Mouse (Mus musculus): ENCODE results near the gene Ndufaf2.

The Ndufaf2 gene

GRCm38 (mm10) chr13:108086036-108086435 lies 72.4 kb downstream of the Ndufaf2 start:
- DNase-seq (ENCODE audit: low spot score) = no peak

DNA sequence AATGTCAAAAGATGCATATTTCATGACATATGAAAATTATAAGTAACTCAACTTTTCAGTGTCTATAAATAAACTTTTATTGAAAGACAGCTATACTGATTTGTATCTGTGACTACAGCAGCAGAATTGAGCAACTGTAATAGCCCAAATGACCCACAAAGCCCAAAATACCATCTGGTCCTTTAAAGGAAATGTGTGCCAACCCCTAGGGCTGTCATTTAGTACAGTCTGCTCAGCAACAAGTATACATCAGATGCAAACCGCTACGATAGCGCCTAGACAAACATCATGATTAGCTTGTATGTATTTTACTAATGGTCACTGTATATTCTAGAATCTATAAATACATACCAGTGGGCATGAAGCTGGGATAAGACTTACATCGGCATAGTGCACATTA lies 74.3 kb downstream of the Ndufaf2 start:
- no peak for DNase-seq (ENCODE audit: low spot score)

DNA sequence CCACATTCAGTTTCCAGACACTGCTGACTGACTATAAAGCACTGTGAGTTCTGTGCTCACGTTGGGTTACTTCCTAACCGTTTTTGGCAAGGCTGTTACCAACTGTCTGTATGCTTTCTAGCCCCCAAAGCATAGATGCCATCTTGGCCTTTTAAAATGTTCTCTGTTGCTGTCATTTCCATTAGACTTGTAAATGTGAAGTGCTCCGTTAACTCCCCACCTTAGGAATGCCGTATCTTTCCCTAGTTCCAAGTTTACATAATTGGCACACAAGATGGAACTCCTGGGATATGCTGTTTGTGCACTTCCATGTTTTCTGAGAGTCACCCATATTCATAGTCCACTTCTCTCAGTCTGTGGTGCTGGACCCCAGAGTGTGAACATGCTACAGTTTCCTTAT lies 80.5 kb downstream of the Ndufaf2 start:
- no peak for DNase-seq (ENCODE audit: low spot score)

- no peak for DNase-seq (ENCODE audit: low spot score)
These were observed 80.9 kb downstream of the Ndufaf2 start for GRCm38 (mm10) chr13:108077476-108077875.

DNA sequence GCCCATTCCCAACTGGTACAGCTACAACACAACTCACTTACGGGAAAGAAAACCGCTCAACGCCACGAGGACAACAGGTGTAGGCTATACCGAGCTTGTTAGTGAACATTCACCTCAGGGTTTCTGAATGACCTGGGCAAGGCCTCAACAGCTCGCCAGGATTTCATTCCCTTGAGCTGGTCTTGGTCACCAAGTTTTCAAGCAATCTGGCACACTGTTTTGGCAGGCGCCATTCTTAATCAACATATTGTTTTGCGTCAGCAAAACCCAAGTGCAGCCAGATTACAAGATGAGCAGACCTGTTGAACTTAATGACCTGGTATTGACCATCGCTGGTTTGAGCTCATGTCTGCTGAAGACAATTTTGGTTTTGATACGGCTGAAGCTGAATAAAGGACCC lies 88.3 kb downstream of the Ndufaf2 start:
- DNase-seq (ENCODE audit: low spot score) = no peak

DNA sequence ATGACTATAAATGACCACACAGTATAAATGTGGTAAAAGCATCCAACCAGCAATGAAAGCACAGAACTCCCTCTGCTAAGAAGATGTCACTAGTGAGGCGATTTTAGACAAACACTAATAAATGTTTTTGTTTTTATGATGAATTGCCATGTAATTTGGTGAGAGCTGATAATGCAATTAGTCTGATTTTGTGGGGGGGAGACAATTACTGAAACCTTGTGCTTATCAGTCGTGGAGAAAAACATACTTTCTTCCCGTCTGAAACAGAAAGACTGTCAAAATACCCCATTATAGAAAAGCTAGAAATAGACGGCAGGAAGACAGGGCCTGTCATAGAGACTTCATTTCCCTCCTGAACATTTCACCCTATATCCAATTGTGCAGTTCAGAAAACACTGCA lies 89.3 kb downstream of the Ndufaf2 start:
- DNase-seq (ENCODE audit: low spot score) = no peak

GRCm38 (mm10) chr13:108066021-108066420 lies 92.4 kb downstream of the Ndufaf2 start:
- no peak for DNase-seq (ENCODE audit: low spot score)

DNA sequence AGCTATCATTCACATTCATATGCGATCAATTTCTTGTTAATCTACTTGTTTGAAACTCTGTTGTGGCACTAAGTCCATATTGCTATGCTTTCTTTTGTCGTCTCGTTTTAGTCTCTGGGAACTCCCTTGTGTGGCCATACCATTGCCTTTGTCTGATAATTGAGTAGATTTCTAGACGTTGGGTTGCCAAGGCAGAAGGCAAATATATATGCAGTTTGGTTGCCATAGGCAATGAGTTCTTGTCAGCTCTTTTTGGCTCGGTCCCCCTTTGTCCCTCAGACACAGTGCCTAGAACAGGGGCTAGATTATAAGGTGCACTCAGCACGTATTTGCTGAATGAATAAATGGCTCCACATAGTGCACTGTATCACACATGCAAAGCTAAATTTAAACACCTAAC lies 94.1 kb downstream of the Ndufaf2 start:
- DNase-seq (ENCODE audit: low spot score) = no peak

- DNase-seq (ENCODE audit: low spot score) = no peak
These were observed 94.9 kb downstream of the Ndufaf2 start for GRCm38 (mm10) chr13:108063374-108064134.

DNA sequence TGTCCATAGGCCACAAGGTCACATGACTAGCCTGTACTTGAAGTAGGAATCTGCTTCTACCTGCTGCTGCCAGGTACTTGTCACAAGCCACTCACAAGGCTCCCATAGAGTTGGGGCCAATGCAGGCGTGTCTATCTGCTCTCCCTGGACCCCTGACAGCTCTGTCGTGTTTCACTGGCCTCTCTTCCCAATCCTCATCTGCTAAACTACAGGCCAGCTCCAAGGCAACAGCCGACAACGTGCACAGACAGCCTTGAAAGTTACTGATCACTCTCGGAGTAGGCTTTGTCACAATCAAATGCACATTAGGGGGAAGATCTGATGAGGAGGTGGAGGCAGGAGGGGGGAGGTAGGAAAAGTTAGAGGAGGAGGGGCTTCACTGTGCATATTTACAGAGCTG lies 95.5 kb downstream of the Ndufaf2 start:
- DNase-seq (ENCODE audit: low spot score) = no peak

DNA sequence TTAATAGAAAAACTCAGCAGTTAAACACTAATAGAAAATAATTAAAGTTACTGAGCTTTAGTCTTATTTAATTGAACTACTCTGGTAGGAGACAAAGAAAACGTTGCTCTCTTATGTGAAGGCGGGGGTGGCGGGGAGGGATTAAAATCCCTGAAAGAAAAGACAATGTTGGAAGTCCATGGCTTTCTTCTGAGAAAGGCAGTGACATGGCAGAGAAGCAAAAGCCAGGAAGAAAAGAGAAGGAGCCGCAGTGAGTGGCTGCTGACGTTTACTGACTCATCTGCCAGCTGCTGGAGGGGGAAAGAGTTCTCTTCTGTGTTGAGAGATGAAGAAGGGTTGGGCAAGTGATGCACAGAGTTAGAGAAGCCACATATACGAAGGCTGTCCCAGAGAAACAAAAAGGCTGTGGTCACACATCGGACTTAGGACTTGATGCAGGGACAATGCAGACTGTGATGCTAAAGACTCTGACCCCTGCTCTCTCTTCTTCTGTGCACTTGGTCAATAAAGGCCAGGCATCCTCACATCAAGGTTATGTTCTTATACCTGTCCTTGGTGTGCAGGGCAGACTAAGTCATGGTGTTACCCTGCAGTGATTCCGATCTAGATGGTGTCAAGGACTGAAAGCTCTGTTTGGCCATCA lies 97.4 kb downstream of the Ndufaf2 start:
- no peak for DNase-seq (ENCODE audit: low spot score)

GRCm38 (mm10) chr13:108060286-108060885 lies 98.0 kb downstream of the Ndufaf2 start:
- DNase-seq (ENCODE audit: low spot score) = no peak

DNA sequence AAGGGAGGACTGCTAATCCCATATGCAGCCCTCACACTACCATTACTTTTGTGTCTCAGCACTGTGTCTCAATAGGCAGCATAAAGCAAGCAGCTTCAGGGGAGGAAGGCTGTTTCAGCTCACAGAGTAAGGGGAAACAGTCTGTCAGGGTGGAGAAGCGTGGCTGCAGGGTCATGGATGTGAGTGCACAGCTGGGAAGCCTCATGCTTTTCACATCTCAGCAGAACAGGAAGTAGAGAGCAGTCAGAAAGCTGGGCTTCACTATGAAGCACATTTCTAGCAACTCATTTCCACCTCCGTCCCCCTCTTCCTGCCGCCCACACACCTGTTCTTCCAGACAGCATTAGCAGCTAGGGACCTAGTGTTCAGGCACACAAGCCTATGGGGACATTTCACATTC lies 101.5 kb downstream of the Ndufaf2 start:
- DNase-seq (ENCODE audit: low spot score) = no peak

GRCm38 (mm10) chr13:108047364-108047763 lies 111.1 kb downstream of the Ndufaf2 start:
- no peak for DNase-seq (ENCODE audit: low spot score)

DNA sequence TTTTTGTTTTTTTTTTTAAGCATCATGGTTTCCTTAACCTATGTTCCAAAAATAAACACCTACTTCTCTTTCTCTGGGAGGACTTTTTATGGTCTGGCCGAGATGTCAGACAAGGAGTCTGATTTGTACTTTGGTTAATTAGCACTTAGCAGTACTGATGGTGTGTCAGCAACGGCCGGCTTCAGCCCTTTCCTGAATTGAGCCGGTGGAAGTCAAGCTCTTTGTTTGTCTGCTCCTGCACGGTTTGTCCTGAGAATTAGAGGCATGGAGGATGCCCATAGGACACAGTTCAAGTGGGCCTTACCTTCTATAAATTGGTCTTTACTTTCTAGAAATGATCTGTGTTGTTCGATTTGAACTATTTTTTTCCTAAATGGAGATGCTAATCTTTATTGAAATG lies 111.5 kb downstream of the Ndufaf2 start:
- no peak for DNase-seq (ENCODE audit: low spot score)

- DNase-seq (ENCODE audit: low spot score) = no peak
These were observed 112.4 kb downstream of the Ndufaf2 start for GRCm38 (mm10) chr13:108046071-108046470.

- DNase-seq (ENCODE audit: low spot score) = no peak
These were observed 112.8 kb downstream of the Ndufaf2 start for GRCm38 (mm10) chr13:108045646-108046045.

DNA sequence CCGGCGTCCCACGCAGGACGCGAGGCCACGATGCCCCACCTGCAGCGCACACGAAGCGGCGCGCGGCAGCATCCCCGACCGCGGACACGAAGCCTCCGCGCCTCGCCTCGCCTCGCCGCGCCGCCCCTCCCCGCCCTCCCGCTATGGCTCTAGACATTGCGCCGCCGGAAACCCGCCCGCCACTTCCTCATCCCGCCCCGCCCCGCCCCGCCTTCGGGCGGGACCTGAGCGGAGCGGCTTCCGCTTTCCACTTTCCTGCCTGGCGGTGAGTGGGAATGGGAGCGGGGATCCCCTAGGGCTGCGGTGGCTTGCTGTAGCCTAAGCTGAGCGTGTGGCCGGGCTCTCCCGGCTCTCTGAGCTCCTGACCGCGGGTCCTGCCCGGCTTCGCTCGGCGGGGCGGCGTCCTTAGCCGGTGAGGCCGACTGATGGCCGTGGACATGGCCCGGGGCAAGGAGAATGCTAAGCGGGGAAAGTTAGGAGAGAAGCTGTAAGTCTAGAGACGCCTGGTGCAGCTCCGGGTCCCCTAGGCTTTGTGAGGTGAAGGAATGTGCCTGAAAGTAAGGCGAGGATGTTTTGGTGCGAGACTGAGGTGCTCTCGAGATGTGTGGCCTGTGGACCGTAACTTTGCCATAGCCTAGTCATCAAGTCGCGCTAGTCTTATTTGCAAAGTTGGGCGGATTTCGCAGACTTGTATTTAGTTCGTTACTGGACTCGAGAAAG lies 114.0 kb downstream of the Ndufaf2 start, which contains the start of gene Smim15:
Gene Smim15, plus strand, starts transcription at position 225 of the 720 bp plus-strand sequence.
- DNase-seq (ENCODE audit: low spot score) = peak; percentile 76

- peak; percentile 15 for DNase-seq (ENCODE audit: low spot score)
These were observed 114.8 kb downstream of the Ndufaf2 start for GRCm38 (mm10) chr13:108043431-108044221.

GRCm38 (mm10) chr13:108041358-108041757 lies 117.1 kb downstream of the Ndufaf2 start:
- DNase-seq (ENCODE audit: low spot score) = peak; percentile 55

GRCm38 (mm10) chr13:108040451-108040850 lies 118.0 kb downstream of the Ndufaf2 start:
- DNase-seq (ENCODE audit: low spot score) = no peak

DNA sequence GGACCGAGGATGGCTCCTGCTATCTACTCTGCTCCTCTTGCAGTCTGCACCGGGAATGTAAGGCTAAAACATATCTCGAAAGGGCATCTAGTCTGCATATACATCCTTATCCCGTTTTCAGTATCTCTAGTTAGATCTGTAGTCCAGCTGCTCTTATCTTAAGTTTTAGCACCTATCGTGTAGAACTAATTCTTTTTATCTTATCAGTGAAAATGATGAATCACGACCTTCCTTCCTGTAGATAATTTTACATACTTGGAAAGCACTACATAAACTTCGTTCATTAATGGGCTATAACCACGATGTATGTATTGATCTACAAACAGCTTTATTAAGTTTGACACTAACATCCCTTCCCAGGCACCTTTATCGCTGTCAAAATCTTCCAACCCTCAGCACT lies 118.5 kb downstream of the Ndufaf2 start:
- no peak for DNase-seq (ENCODE audit: low spot score)

All from ovary, postnatal 14 days (tissue).